Mouse (Mus musculus) hindlimb bud, embryonic 11.5 days (tissue): ENCODE results near the gene Pde6b.

Source experiments
- DNase-seq: peaks from one replicate; pipeline ENCODE4 v3.0.0-alpha.2; 2012; ENCODE audit warnings: low read depth, low spot score; ENCODE audit errors: extremely low spot score

Gene Pde6b

DNA sequence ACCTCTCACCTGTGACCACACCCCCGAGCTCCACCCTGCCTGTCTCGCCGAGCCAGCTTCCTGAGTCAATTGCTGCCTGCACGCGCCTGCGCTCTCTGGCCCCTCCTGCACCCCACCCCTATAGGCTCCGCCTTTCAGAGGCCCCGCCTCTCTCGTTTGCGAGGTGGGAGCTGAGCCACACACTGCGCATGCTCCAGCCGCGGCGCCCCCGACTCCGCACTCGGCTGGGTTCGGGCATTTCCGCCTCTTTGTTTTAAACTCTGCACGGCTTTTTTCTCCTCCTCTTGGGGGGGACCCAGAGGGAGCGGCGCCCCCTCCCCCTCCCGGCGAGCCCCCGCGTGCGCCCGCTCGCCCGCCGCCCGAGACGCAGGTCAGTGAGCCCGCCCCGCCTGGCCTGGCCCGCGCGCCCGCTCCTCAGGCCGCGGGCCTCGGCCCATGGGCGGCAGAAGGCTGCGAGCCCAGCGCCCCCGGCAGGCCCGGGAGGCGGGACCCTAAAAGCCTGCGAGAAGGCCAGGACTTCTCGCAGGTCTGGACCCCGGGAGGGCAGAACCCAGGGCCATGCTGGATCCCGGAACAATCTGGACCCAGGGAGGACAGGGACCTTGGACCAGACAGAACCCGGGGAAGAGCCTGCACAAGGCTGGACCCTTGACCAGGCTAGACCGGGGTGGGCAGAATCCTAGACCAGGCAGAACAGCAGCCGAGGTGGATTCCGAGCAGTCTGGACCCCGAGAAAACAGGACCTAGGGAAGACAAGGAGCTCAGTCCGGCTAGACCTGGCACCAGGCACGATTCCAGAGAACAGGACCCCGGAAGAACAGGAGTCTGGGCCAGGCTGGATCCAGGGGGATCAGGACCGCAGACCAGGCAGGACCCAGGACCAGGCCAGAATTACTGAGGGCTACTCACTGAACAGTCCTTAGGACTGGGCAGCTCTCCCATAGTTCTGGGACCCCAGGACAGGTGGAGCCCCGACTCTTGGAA lies 73.2 kb downstream of the Pde6b start, which contains the start of gene Pcgf3:
TSS of gene Pcgf3 (plus strand) at position 151 of the 984 bp plus-strand sequence.
- peak; percentile 73 for DNase-seq

DNA sequence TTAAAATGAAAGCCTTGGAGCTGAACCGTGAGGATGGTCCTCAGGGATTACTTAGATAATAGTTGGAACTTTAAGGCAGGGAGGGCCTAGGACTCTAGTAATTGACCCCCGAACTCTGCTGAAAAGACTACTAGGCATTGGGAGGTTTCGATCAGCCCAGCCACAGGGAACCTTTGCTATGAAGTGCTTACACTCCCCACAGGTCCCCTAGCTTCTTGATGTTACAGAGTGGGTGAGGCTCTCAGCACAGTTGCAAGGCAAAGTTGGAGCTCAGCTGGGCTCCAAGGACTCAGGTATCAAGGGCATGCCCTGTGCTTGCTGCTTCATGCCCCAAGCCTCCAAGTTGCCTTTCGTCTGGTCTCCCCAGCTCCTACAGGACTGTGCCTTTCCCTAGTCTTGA lies 74.3 kb downstream of the Pde6b start:
- no peak for DNase-seq

DNA sequence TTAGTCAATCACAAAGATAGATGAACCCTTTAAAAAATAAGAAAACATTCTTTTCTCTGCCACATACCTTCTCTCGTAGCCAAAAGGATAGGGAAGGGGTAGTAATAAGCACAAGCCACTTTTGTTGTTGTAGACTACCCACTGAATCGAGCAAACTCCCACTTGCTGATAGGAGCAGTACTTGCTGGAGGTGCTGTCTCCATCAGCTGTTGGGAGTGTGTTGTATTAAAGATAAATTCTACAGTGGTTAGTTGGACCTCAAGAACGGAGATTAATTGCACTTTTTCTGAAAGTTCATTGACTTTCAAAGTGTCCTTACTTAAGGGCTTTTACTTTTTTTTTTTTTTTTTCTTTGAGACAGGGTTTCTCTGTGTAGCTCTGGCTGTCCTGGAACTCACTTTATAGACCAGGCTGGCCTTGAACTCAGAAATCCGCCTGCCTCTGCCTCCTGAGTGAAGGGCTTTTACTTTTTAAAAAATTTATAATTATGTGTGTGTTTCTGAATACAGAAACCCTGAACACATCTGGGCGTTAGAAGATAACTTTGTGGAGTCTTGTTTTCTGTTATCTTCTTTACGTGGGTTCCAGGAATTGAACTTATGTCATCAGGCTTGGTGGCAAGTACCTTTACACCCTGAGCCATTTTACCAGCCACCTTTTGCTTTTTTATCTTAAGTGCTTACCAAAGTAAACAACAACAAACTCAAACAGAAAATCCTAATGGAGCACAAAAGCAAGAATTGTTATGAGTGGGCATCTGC lies 77.1 kb downstream of the Pde6b start:
- DNase-seq, result no peak

DNA sequence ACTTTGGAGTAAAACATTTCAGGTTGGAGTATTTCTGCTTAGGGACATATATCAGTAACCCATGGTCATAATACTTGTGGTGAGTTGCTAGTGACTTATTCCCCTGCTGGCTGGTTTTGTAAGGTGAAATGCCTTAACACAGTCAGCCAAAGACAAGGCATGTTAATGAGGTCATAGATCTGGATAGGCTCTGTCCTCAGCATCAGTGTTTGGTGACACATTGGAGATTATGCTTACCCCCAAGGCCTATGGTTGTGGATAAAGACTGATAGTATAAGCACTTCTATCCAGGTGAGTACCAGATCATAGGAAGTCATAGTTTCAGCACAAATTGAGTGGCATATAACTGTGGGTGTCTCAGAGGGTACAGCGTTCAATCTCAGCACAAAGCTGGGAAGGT lies 78.5 kb downstream of the Pde6b start:
- DNase-seq, result no peak

DNA sequence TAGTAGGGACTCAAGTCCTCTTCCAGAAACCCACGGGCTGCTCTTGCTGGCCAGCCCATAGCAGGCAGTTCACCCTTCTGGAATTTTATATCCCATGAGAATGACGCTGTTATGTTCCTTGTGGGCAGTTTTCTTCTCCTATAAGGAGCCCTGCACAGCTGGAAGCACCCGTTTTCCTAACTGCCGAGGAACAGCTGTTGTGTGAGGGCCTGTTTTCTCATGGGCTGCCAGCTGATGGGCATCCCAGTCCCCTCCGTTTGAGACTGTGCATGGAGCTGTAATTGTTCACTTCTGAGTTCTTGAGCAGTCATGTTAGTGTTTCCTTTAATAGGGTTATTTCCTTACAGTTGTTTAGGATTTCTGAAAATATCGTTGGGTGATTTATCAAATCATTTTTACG lies 81.4 kb downstream of the Pde6b start:
- DNase-seq, result no peak

DNA sequence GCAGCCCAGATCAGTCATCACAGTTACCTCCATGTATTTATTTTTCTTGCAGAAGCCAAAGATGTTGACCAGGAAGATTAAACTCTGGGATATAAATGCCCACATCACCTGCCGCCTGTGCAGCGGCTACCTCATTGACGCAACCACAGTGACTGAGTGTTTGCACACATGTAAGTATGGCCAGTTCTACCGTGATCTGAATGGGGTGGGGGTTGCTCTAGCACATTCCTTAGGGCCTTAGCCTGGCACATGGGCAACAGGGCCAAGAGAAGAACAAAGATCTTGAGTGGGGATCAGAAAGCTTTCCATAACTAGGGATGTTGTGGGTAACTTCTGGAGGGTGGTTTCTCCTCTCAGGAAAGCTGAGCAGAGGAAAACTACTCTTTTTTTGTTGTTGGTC lies 85.5 kb downstream of the Pde6b start:
- DNase-seq, result no peak

DNA sequence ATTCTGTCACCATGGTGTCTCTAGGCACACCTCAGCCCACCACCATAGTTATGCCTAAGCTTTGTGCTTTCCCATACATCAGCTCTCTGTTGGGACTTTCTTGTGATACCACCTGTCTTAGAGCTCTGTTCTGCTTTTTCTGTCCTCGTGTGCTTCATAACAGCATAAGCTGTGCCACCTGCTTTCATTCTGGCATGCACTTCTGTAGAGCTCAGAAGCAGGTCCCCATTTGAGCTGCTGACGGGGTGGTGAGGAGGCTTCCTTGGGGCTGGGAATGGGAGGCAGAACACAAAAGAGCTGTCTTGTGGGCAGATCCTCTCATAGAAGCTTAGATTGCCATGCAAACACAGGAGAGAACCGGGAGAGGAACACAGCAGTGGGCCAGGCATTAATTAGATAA lies 87.8 kb downstream of the Pde6b start:
- DNase-seq, result no peak
